ENCODE assay signal across 9 mouse cellular contexts in the genomic region with DNA sequence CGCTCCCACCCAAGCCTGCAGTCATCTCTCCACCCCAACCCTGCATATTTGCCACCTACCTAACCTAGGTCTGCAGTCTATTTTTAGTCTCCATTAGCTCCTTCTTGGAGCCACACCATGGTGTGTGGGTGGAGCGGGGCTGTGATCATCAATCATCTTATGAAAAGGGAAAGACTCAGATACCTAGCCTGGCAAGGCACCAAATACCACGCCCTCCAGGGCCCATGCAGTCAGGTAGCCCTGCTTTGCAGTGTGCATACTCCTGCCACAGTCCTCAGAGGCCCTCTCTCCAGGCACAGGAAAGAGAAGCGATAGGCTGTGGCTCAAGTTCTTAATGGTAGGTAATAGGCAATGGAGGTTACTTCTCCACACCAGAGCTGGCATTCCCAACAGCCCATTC.
DNase-seq lines count a peak whose midpoint lies in the region; ATAC-seq and TF ChIP-seq lines count a peak whose summit lies in the region.
"Had no signal": no experiment of that assay in that cellular context is flagged by ENCODE, and none has a peak within 500 bp of the region (broad histone marks: within the 10 kb centered on the region; RNA-seq: fewer than 3 reads in every experiment).

No protein-coding gene starts in this region.

- no peaks in the 10 kb centered on the region for H3K36me3 ChIP-seq in heart, embryonic 13.5 days
- no peaks in the 10 kb centered on the region for H3K36me3 ChIP-seq in E14TG2a.4 (ENCODE audit: insufficient read depth, low read length)
- H3K36me3 ChIP-seq in heart, embryonic 16.5 days (ENCODE audit: control insufficient read depth, insufficient read depth) = no peaks in the 10 kb centered on the region
- H3K36me3 ChIP-seq in liver, embryonic 16.5 days (ENCODE audit: control insufficient read depth, insufficient read depth) = no peaks in the 10 kb centered on the region

- no peak for ATAC-seq in heart, embryonic 13.5 days (ENCODE audit: extremely low read depth, insufficient number of reproducible peaks, low FRiP score, low TSS enrichment)
- ATAC-seq in heart, embryonic 16.5 days (replicated peaks; ENCODE audit: extremely low read depth, insufficient read depth, low FRiP score) = no peak
- ATAC-seq in liver, embryonic 16.5 days (ENCODE audit: low read depth) = no peak
- no peak for ATAC-seq in cerebellum, adult (ENCODE audit: insufficient number of reproducible peaks, low FRiP score, low TSS enrichment)

- no peak for DNase-seq in heart, adult 9 months (ENCODE audit: low spot score in 2 of 2)
- no peak for DNase-seq in right cerebral cortex, adult 2 months (ENCODE audit: low spot score in 2 of 2)
- no peak for DNase-seq in gastrocnemius, postnatal 4 days (ENCODE audit: low spot score in 2 of 2)

- peaks cover 84% of the 10 kb centered on the region for H3K4me1 ChIP-seq in heart, embryonic 13.5 days
- peaks cover 62% of the 10 kb centered on the region for H3K4me1 ChIP-seq in E14TG2a.4 (replicated peaks; ENCODE audit: low read depth, low read length)
- H3K4me1 ChIP-seq in heart, embryonic 16.5 days (ENCODE audit: control insufficient read depth, insufficient read depth, low read length) = peaks cover 75% of the 10 kb centered on the region
- no peaks in the 10 kb centered on the region; the same call in 1 of the 2 replicates for H3K4me1 ChIP-seq in liver, embryonic 16.5 days (ENCODE audit: control insufficient read depth, low read depth, low read length)

- peak overlapping the region; percentile 78 for H3K4me3 ChIP-seq in heart, embryonic 13.5 days
- 0 out of 2 replicates have a peak overlapping the region, but pooled peaks have one; percentile 85 for H3K4me3 ChIP-seq in E14TG2a.4 (replicated peaks; ENCODE audit: low read length)
- H3K4me3 ChIP-seq in heart, embryonic 16.5 days (ENCODE audit: low read length) = peak overlapping the region; percentile 72
- peak overlapping the region; percentile 62 for H3K4me3 ChIP-seq in liver, embryonic 16.5 days (ENCODE audit: low read depth, low read length)

- 33% methylated on average over 4 of the region's 4 CpGs for WGBS in heart, embryonic 13.5 days
- 43% methylated on average over 4 of the region's 4 CpGs for WGBS in heart, embryonic 16.5 days
- WGBS in liver, embryonic 16.5 days (ENCODE audit: insufficient replicate concordance) = 51% methylated on average over 4 of the region's 4 CpGs

- H3K4me2 ChIP-seq in heart, embryonic 13.5 days = peak overlapping the region; percentile 89
- H3K4me2 ChIP-seq in heart, embryonic 16.5 days (ENCODE audit: low read depth, low read length) = peak overlapping the region; percentile 66
- H3K4me2 ChIP-seq in liver, embryonic 16.5 days (ENCODE audit: low read depth, low read length) = peak overlapping the region; percentile 63; the same call in 1 of the 2 replicates

- peak overlapping the region; percentile 99 for H3K27ac ChIP-seq in heart, embryonic 13.5 days (replicated peaks)
- H3K27ac ChIP-seq in heart, embryonic 16.5 days (ENCODE audit: low read length) = peak overlapping the region; percentile 97
- H3K27ac ChIP-seq in liver, embryonic 16.5 days (ENCODE audit: low read length) = no peak overlapping the region
- H3K27ac ChIP-seq: liver, embryonic 14.5 days had no signal

- H3K9me3 ChIP-seq in heart, embryonic 13.5 days = no peaks in the 10 kb centered on the region
- H3K9me3 ChIP-seq in E14TG2a.4 (ENCODE audit: low read length) = no peaks in the 10 kb centered on the region
- H3K9me3 ChIP-seq in heart, embryonic 16.5 days (replicated peaks; ENCODE audit: control insufficient read depth, low read length) = no peaks in the 10 kb centered on the region
- H3K9me3 ChIP-seq in liver, embryonic 16.5 days (replicated peaks; ENCODE audit: control insufficient read depth, low read length) = no peaks in the 10 kb centered on the region

- H3K27me3 ChIP-seq in heart, embryonic 13.5 days (replicated peaks) = no peaks in the 10 kb centered on the region
- peaks cover 19% of the 10 kb centered on the region for H3K27me3 ChIP-seq in E14TG2a.4 (ENCODE audit: insufficient read depth, low read length)
- no peaks in the 10 kb centered on the region for H3K27me3 ChIP-seq in heart, embryonic 16.5 days (ENCODE audit: control insufficient read depth, insufficient read depth, low read length)
- peaks cover 19% of the 10 kb centered on the region for H3K27me3 ChIP-seq in liver, embryonic 16.5 days (ENCODE audit: control insufficient read depth, insufficient read depth, low read depth, low read length)

- H3K9ac ChIP-seq in heart, embryonic 13.5 days = peak overlapping the region; percentile 93
- peak overlapping the region; percentile 89 for H3K9ac ChIP-seq in heart, embryonic 16.5 days (ENCODE audit: low read length)
- H3K9ac ChIP-seq in liver, embryonic 16.5 days (ENCODE audit: low read depth, low read length) = no peak overlapping the region
- H3K9ac ChIP-seq: liver, embryonic 14.5 days had no signal

- TF ChIP-seq CTCF in E14TG2a.4 (conservative IDR thresholded peaks at IDR 0.05; ENCODE audit: low read length) = no peak
